Mouse (Mus musculus): ENCODE measurements around the gene Hba-a2. TPM values are rescaled to one million over a fixed set of nuclear protein-coding genes. Genes with fewer than 3 reads are reported as not detected.
"Not testable (repeated sequence)": the region's sequence is repeated elsewhere in the genome, so short reads cannot be mapped to it uniquely, and the experiment has no call there.

The Hba-a2 gene
- total RNA-seq, 4 experiments from 2014 or later = 122 to 263 (median 165) TPM

- DNase-seq (ENCODE audit: low spot score in 2 of 2) = not testable (repeated sequence)
Measured at GRCm38 (mm10) chr11:32283091-32283777, 13.1 kb upstream of the Hba-a2 start, which contains the start of gene Hba-a1. Gene Hba-a1 (plus strand): TSS chr11:32283511.

GRCm38 (mm10) chr11:32284582-32284981 is 11.7 kb upstream of the Hba-a2 start:
- DNase-seq (ENCODE audit: low spot score in 2 of 2) = not testable (repeated sequence)

- DNase-seq (ENCODE audit: low spot score in 2 of 2) = no peak
Measured at GRCm38 (mm10) chr11:32285031-32285775, 11.1 kb upstream of the Hba-a2 start.

- DNase-seq (ENCODE audit: low spot score in 2 of 2) = not testable (repeated sequence)
Measured at GRCm38 (mm10) chr11:32285887-32286286, 10.4 kb upstream of the Hba-a2 start.

GRCm38 (mm10) chr11:32286695-32287492 is 9.4 kb upstream of the Hba-a2 start, which contains the start of gene Hbq1b:
Gene Hbq1b (plus strand): TSS chr11:32286965.
- DNase-seq (ENCODE audit: low spot score in 2 of 2) = peak; percentile 69 to 83

- no peak for DNase-seq (ENCODE audit: low spot score in 2 of 2)
Measured at GRCm38 (mm10) chr11:32287493-32287825, 8.8 kb upstream of the Hba-a2 start.

GRCm38 (mm10) chr11:32292819-32293218 is 3.5 kb upstream of the Hba-a2 start:
- not testable (repeated sequence) for DNase-seq (ENCODE audit: low spot score in 2 of 2)

GRCm38 (mm10) chr11:32293479-32293878 is 2.8 kb upstream of the Hba-a2 start:
- DNase-seq (ENCODE audit: low spot score in 2 of 2) = not testable (repeated sequence)

GRCm38 (mm10) chr11:32297417-32297816 is 1.1 kb downstream of the Hba-a2 start:
- not testable (repeated sequence) for DNase-seq (ENCODE audit: low spot score in 2 of 2)

- no peak for DNase-seq (ENCODE audit: low spot score in 2 of 2)
Measured at GRCm38 (mm10) chr11:32297866-32298531, 1.7 kb downstream of the Hba-a2 start.

GRCm38 (mm10) chr11:32298532-32298918 is 2.2 kb downstream of the Hba-a2 start:
- no peak for DNase-seq (ENCODE audit: low spot score in 2 of 2)

- DNase-seq (ENCODE audit: low spot score in 2 of 2) = peak; percentile 24 to 65
Measured at GRCm38 (mm10) chr11:32299865-32300264, 3.6 kb downstream of the Hba-a2 start, which contains the start of gene Hbq1a. Gene Hbq1a (plus strand): TSS chr11:32300069.

GRCm38 (mm10) chr11:32300279-32301267 is 4.3 kb downstream of the Hba-a2 start:
- no peak for DNase-seq (ENCODE audit: low spot score in 2 of 2)

- no peak for DNase-seq (ENCODE audit: low spot score in 2 of 2)
Measured at GRCm38 (mm10) chr11:32301506-32301905, 5.2 kb downstream of the Hba-a2 start.

- peak; percentile 28 to 45 for DNase-seq (ENCODE audit: low spot score in 2 of 2)
Measured at GRCm38 (mm10) chr11:32302824-32303419, 6.6 kb downstream of the Hba-a2 start.

- DNase-seq (ENCODE audit: low spot score in 2 of 2) = no peak
Measured at GRCm38 (mm10) chr11:32303455-32303854, 7.2 kb downstream of the Hba-a2 start.

GRCm38 (mm10) chr11:32307006-32307405 is 10.7 kb downstream of the Hba-a2 start:
- no peak for DNase-seq (ENCODE audit: low spot score in 2 of 2)

GRCm38 (mm10) chr11:32309446-32309845 is 13.2 kb downstream of the Hba-a2 start:
- no peak for DNase-seq (ENCODE audit: low spot score in 2 of 2)

GRCm38 (mm10) chr11:32309928-32310327 is 13.6 kb downstream of the Hba-a2 start:
- no peak for DNase-seq (ENCODE audit: low spot score in 2 of 2)

GRCm38 (mm10) chr11:32316009-32316408 is 19.7 kb downstream of the Hba-a2 start:
- DNase-seq (ENCODE audit: low spot score in 2 of 2) = no peak
